Mouse (Mus musculus): ENCODE results near the gene Sstr2. TPM values are rescaled to one million over a fixed set of nuclear protein-coding genes. Genes with fewer than 3 reads are reported as not detected.

Sstr2 gene
- polyA plus RNA-seq, 1 experiment from 2014 or later, result 10.7 TPM

DNA sequence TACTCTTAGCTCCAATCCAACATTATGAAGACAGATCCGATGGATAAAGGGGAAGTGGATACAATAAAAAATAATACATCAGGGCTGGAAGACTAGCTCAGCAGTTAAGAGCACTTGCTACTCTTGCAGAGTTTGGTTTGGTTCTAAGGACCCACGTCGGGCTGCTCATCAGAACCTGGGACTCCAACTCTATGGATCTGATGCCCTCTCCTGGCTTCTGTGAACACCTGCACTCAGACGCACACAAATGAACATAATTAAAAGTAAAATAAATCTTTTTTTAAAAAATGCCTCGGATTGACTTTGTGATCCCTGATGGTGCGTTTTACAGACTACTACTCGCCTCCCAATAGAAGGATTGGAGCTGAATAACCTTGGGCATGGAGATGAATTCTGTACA is 11.5 kb downstream of the Sstr2 start:
- Histone ChIP-seq H3K27me3 (ENCODE audit: control insufficient read depth, insufficient read depth, low read length) (no peaks in the 10 kb centered on the region), H3K9ac (ENCODE audit: low read length) (no peak overlapping the region), H3K4me1 (replicated peaks; ENCODE audit: control insufficient read depth, insufficient read depth, low read length) (no peaks in the 10 kb centered on the region), H3K4me3 (ENCODE audit: low read depth, low read length) (no peak overlapping the region), H3K27ac (ENCODE audit: low read depth, low read length) (no peak overlapping the region), H3K4me2 (ENCODE audit: low read depth, low read length, severe bottlenecking) (no peak overlapping the region), H3K9me3 (ENCODE audit: control insufficient read depth, low read length) (no peaks in the 10 kb centered on the region), H3K36me3 (ENCODE audit: control insufficient read depth, insufficient read depth, low read length) (no peaks in the 10 kb centered on the region)
- DNase-seq (ENCODE audit: low spot score) (no peak), ATAC-seq (replicated peaks; ENCODE audit: low FRiP score) (no peak)
- 60% methylated on average over 7 of the region's 7 CpGs for WGBS

DNA sequence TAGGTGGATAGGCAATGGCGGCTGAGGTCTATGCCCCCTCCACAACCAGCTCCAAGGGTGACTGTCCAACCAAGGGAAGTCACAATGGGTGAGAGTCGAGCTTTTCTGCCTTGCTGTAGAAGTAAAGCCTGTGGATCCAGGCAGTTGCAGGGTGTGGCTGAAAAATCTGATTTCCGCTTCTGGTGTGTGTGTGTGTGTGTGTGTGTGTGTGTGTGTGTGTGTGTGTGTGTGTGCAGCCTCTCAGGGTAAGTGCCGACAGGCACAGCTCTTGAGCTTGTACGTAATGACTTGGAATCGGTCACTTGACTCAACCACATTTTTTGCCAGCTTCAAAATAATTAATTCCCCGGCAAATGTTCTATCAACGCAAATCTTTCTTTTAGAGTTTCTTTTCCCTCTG is 12.2 kb downstream of the Sstr2 start:
- ATAC-seq (replicated peaks; ENCODE audit: low FRiP score) (no peak), DNase-seq (ENCODE audit: low spot score) (no peak)
- 89% methylated on average over 8 of the region's 8 CpGs for WGBS
- Histone ChIP-seq H3K4me2 (ENCODE audit: low read depth, low read length, severe bottlenecking) (no peak overlapping the region), H3K9me3 (ENCODE audit: control insufficient read depth, low read length) (no peaks in the 10 kb centered on the region), H3K9ac (ENCODE audit: low read length) (no peak overlapping the region), H3K27me3 (ENCODE audit: control insufficient read depth, insufficient read depth, low read length) (no peaks in the 10 kb centered on the region), H3K27ac (ENCODE audit: low read depth, low read length) (no peak overlapping the region), H3K36me3 (ENCODE audit: control insufficient read depth, insufficient read depth, low read length) (no peaks in the 10 kb centered on the region), H3K4me1 (replicated peaks; ENCODE audit: control insufficient read depth, insufficient read depth, low read length) (no peaks in the 10 kb centered on the region), H3K4me3 (ENCODE audit: low read depth, low read length) (no peak overlapping the region)

DNA sequence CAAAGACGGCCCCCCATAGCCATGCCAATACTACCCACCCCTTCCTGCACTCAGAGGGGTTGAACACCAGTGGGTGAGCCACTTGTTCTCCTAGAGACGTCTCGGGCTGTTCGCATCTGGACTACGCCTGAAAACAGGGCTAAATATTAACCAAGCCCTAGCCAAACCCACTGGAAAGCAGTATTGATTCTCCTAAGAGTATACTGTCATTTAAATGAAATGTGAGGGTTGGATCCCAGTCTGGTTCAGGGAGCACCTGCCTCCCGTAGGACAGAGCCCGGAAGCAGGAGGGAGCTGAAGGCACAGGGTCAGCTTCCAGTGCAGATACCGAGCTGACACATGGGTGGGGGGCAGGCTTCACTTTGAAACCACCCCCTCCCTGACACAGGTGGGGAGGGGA is 12.7 kb downstream of the Sstr2 start:
- no peak overlapping the region for H3K9ac ChIP-seq (ENCODE audit: low read length)
- no peaks in the 10 kb centered on the region for H3K27me3 ChIP-seq (ENCODE audit: control insufficient read depth, insufficient read depth, low read length)
- H3K4me3 ChIP-seq (ENCODE audit: low read depth, low read length), result no peak overlapping the region
- DNase-seq (ENCODE audit: low spot score) (no peak), ATAC-seq (replicated peaks; ENCODE audit: low FRiP score) (no peak)
- H3K4me2 ChIP-seq (ENCODE audit: low read depth, low read length, severe bottlenecking), result no peak overlapping the region
- H3K36me3 ChIP-seq (ENCODE audit: control insufficient read depth, insufficient read depth, low read length), result no peaks in the 10 kb centered on the region
- H3K27ac ChIP-seq (ENCODE audit: low read depth, low read length), result no peak overlapping the region
- no peaks in the 10 kb centered on the region for H3K9me3 ChIP-seq (ENCODE audit: control insufficient read depth, low read length)
- no peaks in the 10 kb centered on the region for H3K4me1 ChIP-seq (replicated peaks; ENCODE audit: control insufficient read depth, insufficient read depth, low read length)
- WGBS, result 86% methylated on average over 8 of the region's 8 CpGs

DNA sequence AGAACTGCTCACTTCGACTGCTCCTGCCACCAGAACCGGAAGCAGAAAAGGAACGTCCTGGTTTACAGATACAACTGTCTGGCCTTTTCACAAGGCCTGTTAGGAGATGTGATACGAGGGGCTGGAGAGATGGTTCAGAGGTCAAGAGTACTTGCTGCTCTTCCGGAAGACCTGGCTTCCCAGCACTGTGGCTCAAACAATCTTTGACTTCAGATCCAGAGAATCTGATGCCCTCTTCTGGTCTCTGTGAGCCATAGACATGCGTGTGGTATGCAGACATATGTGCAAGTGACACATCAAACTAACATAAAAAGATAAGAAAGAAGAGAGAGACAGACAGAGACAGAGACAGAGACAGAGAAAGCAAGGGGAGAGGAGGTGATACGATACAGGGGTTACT is 13.2 kb downstream of the Sstr2 start:
- Histone ChIP-seq H3K9ac (ENCODE audit: low read length) (no peak overlapping the region), H3K4me1 (replicated peaks; ENCODE audit: control insufficient read depth, insufficient read depth, low read length) (no peaks in the 10 kb centered on the region), H3K4me2 (ENCODE audit: low read depth, low read length, severe bottlenecking) (no peak overlapping the region), H3K27me3 (ENCODE audit: control insufficient read depth, insufficient read depth, low read length) (no peaks in the 10 kb centered on the region), H3K36me3 (ENCODE audit: control insufficient read depth, insufficient read depth, low read length) (no peaks in the 10 kb centered on the region), H3K9me3 (ENCODE audit: control insufficient read depth, low read length) (no peaks in the 10 kb centered on the region), H3K27ac (ENCODE audit: low read depth, low read length) (no peak overlapping the region), H3K4me3 (ENCODE audit: low read depth, low read length) (no peak overlapping the region)
- 79% methylated on average over 7 of the region's 7 CpGs for WGBS
- ATAC-seq (replicated peaks; ENCODE audit: low FRiP score), result no peak
- no peak for DNase-seq (ENCODE audit: low spot score)

DNA sequence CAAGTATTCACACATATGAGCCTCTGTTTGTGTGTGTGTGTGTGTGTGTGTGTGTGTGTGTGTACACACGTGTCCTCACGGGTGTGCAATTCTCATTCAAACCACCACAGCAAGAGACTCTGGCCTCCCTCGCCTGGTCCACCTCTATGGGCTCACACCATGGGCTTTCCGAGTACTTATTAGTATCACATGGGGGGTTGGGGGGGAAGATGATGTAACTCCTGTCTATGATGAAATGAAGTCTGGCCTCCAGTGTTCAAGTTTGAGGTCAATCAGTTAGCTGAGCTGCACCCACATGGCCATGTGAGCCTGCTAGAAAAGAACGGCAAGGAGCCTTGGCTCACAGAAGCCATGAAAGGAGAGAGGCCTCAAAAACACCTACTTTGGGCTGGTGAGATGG is 14.3 kb downstream of the Sstr2 start:
- 87% methylated on average over 5 of the region's 5 CpGs for WGBS
- no peak for DNase-seq (ENCODE audit: low spot score)
- no peak for ATAC-seq (replicated peaks; ENCODE audit: low FRiP score)

DNA sequence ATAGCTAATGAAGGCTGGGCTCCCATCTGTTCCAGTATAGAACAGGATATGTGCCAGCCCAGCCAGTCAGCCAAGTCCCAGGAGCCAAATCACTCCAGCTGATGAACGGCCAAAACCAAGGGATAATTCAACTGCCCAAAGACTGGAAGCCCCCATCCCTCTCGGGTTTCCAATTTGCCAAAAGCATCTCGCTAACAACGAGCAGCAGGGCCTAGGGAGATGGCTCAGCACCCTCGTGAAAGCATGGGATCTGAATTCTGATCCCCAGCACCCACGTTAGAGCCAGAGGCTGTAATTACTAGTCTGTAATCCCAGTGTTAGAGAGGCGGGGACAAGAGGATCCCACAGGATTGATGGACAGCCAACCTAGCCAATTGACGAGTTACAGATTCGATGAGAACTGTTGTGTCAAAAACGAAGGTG is 15.6 kb downstream of the Sstr2 start:
- no peak overlapping the region for H3K27ac ChIP-seq (ENCODE audit: low read depth, low read length)
- no peaks in the 10 kb centered on the region for H3K27me3 ChIP-seq (ENCODE audit: control insufficient read depth, insufficient read depth, low read length)
- 73% methylated on average over 10 of the region's 10 CpGs for WGBS
- H3K4me2 ChIP-seq (ENCODE audit: low read depth, low read length, severe bottlenecking), result no peak overlapping the region
- no peaks in the 10 kb centered on the region for H3K36me3 ChIP-seq (ENCODE audit: control insufficient read depth, insufficient read depth, low read length)
- DNase-seq (ENCODE audit: low spot score), result no peak
- H3K9ac ChIP-seq (ENCODE audit: low read length), result no peak overlapping the region
- H3K4me1 ChIP-seq (replicated peaks; ENCODE audit: control insufficient read depth, insufficient read depth, low read length), result no peaks in the 10 kb centered on the region
- H3K4me3 ChIP-seq (ENCODE audit: low read depth, low read length), result no peak overlapping the region
- no peaks in the 10 kb centered on the region; the same call in 1 of the 2 replicates for H3K9me3 ChIP-seq (ENCODE audit: control insufficient read depth, low read length)
- no peak for ATAC-seq (replicated peaks; ENCODE audit: low FRiP score)

More for the DNA sequence above, 14.3 kb downstream of the Sstr2 start:
- H3K9me3 ChIP-seq (ENCODE audit: control insufficient read depth, low read length), result no peaks in the 10 kb centered on the region; the same call in 1 of the 2 replicates
- H3K27me3 ChIP-seq (ENCODE audit: control insufficient read depth, insufficient read depth, low read length), result no peaks in the 10 kb centered on the region
- H3K4me3 ChIP-seq (ENCODE audit: low read depth, low read length), result no peak overlapping the region
- no peak overlapping the region for H3K27ac ChIP-seq (ENCODE audit: low read depth, low read length)
- no peak overlapping the region for H3K9ac ChIP-seq (ENCODE audit: low read length)
- H3K4me1 ChIP-seq (replicated peaks; ENCODE audit: control insufficient read depth, insufficient read depth, low read length), result no peaks in the 10 kb centered on the region
- H3K4me2 ChIP-seq (ENCODE audit: low read depth, low read length, severe bottlenecking), result no peak overlapping the region
- no peaks in the 10 kb centered on the region for H3K36me3 ChIP-seq (ENCODE audit: control insufficient read depth, insufficient read depth, low read length)

DNA sequence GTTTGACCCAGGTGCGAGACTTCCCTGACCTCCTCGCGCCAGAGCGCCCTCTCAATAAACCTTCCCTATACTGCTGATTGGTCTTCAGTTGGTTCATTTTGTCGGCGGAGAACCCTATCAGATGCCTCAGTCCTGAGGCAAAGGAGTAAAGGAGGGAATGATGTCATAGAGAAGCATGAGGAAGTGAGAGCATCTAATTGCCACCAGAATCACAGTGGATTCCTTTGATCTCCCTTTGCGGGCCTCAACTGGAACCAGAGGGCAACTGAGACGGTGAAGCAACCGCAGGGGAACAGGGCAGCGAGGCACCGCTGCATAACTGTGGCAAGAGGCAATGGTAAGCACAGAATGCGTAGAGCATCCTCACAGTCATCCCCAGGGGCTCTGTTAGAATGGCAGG is 19.5 kb downstream of the Sstr2 start:
- Histone ChIP-seq H3K9ac (ENCODE audit: low read length) (no peak overlapping the region), H3K36me3 (ENCODE audit: control insufficient read depth, insufficient read depth, low read length) (no peaks in the 10 kb centered on the region), H3K27ac (ENCODE audit: low read depth, low read length) (no peak overlapping the region), H3K4me1 (replicated peaks; ENCODE audit: control insufficient read depth, insufficient read depth, low read length) (no peaks in the 10 kb centered on the region), H3K27me3 (ENCODE audit: control insufficient read depth, insufficient read depth, low read length) (no peaks in the 10 kb centered on the region), H3K4me2 (ENCODE audit: low read depth, low read length, severe bottlenecking) (no peak overlapping the region), H3K4me3 (ENCODE audit: low read depth, low read length) (no peak overlapping the region), H3K9me3 (ENCODE audit: control insufficient read depth, low read length) (no peaks in the 10 kb centered on the region; the same call in 1 of the 2 replicates)
- DNase-seq (ENCODE audit: low spot score), result no peak
- WGBS, result 94% methylated on average over 12 of the region's 12 CpGs
- ATAC-seq (replicated peaks; ENCODE audit: low FRiP score), result no peak

DNA sequence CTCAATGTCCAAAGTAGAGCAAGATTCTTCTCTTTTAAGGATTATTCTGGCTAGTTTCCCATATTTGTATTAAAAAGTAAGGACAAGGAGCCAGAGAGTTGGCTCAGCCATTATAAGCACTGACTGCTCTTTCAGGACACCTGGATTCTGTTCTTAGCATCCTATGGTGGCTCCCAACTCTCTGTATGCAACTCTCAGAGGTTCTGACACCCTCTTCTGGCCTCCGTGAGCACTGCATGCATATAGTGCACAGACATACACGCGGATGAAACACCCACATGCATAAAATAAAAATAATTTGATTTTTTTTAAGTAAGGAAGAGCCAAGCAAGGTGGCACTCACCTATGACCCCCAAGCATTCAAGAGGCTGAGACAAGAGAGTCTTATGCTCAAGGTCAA is 26.0 kb downstream of the Sstr2 start:
- Histone ChIP-seq H3K9me3 (ENCODE audit: control insufficient read depth, low read length) (no peaks in the 10 kb centered on the region), H3K27me3 (ENCODE audit: control insufficient read depth, insufficient read depth, low read length) (no peaks in the 10 kb centered on the region; the same call in 1 of the 2 replicates), H3K27ac (ENCODE audit: low read depth, low read length) (no peak overlapping the region), H3K4me3 (ENCODE audit: low read depth, low read length) (no peak overlapping the region), H3K36me3 (ENCODE audit: control insufficient read depth, insufficient read depth, low read length) (no peaks in the 10 kb centered on the region), H3K4me1 (replicated peaks; ENCODE audit: control insufficient read depth, insufficient read depth, low read length) (peaks cover 6% of the 10 kb centered on the region; the same call in 1 of the 2 replicates), H3K4me2 (ENCODE audit: low read depth, low read length, severe bottlenecking) (no peak overlapping the region), H3K9ac (ENCODE audit: low read length) (no peak overlapping the region)
- no peak for ATAC-seq (replicated peaks; ENCODE audit: low FRiP score)
- no peak for DNase-seq (ENCODE audit: low spot score)
- WGBS, result 82% methylated on average over 3 of the region's 3 CpGs

DNA sequence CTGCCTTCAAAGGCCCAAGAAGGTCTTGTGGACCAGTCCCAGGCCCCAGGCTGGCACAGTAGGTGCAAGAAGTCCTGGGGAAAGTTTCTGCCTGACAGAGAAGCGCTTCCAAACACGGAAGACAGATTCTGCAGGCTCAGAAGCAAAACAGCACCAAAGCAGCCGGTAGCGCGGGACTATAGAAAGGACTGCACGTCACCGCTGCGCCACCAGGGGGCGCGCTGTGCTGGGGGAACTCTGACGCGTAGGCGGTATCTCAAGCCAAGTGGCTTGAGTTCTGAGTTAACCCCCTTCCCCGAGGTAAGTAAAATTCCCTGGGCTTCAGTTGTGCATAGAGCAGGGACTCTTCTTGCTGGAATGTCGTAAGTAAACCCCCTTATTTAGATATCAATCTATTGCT is 29.0 kb downstream of the Sstr2 start:
- Histone ChIP-seq H3K27me3 (ENCODE audit: control insufficient read depth, insufficient read depth, low read length) (no peaks in the 10 kb centered on the region; the same call in 1 of the 2 replicates), H3K4me2 (ENCODE audit: low read depth, low read length, severe bottlenecking) (0 out of 2 replicates have a peak overlapping the region, but pooled peaks have one; percentile 15), H3K9ac (ENCODE audit: low read length) (no peak overlapping the region; the same call in 1 of the 2 replicates), H3K9me3 (ENCODE audit: control insufficient read depth, low read length) (no peaks in the 10 kb centered on the region), H3K27ac (ENCODE audit: low read depth, low read length) (no peak overlapping the region), H3K4me1 (replicated peaks; ENCODE audit: control insufficient read depth, insufficient read depth, low read length) (peaks cover 10% of the 10 kb centered on the region; the same call in 1 of the 2 replicates), H3K36me3 (ENCODE audit: control insufficient read depth, insufficient read depth, low read length) (peaks cover 3% of the 10 kb centered on the region; the same call in 1 of the 2 replicates), H3K4me3 (ENCODE audit: low read depth, low read length) (no peak overlapping the region)
- WGBS, result 5% methylated on average over 15 of the region's 15 CpGs
- ATAC-seq (replicated peaks; ENCODE audit: low FRiP score), result no peak
- DNase-seq (ENCODE audit: low spot score), result peak; percentile 92

Measured in forebrain, embryonic 11.5 days (tissue).